Mouse (Mus musculus) mouse embryonic stem cell (cell line): Measurements from ENCODE around the gene Cdh16.

ENCODE experiments used
- in situ Hi-C, 2 experiments: fragments of 300-500 bp; cut with MboI; formaldehyde crosslinking; loops; 1 replicate in 1 of 2; 3 replicates in 1 of 2; pipeline ENCODE4 v1.14.3; 2019 to 2020; ENCODE audit warnings: low sequenced_read_pairs in 2 of 2, low pct_unique_long_range_greater_than_20kb in 1 of 2, mixed read lengths in 1 of 2; ENCODE audit not compliant: unreplicated experiment in 1 of 2

The Cdh16 gene

DNA sequence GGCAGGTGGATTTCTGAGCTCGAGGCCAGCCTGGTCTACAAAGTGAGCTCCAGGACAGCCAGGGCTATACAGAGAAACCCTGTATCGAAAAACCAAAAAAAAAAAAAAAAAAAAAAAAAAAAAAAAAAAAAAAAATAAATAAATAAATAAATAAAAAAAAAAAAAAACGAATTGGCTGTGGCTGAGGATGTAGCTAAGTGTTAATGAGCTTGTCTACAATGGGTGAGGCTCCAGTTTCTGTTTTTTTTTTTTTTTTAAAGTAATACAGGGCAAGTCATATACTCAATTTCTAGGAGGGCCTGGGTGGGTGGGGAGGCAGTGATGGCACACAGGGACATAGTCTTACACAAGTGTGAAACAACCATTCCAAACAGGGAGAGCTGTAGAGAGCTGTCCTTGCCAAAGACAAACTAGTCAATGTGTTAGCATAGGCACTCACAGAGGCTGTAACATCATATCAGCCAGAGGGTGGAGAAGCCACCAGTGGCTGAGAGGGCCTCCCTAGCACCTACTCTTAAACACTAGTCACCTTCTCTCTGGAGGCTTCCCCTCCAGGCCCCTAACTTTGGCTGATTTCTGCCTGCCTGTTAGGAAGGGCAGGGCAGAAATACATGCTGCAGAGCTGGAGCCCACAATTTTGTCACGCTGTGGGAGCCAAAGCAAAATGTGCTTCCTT, 3.0 kb upstream of the Cdh16 start:
- in situ Hi-C loops = no loop called here

DNA sequence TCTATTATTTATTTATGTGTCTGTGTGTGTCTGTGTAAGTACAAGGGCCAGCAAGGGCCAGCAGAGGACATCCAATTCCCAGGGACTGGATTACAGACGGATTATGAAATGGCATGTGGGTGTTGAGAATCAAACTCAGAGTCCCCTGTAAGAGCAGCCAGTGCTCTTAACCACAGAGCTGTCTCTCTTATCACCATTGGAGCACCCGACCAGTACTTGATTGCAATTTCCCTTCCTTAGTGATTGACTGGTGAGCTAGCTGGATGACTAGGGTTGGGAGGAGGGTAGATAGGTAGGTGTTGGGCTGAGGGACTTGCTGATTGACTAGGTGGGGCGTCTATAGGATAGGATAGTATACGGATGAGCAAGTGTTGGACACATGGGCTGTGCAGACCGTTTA, 3.4 kb downstream of the Cdh16 start:
- in situ Hi-C loops = no loop called here

DNA sequence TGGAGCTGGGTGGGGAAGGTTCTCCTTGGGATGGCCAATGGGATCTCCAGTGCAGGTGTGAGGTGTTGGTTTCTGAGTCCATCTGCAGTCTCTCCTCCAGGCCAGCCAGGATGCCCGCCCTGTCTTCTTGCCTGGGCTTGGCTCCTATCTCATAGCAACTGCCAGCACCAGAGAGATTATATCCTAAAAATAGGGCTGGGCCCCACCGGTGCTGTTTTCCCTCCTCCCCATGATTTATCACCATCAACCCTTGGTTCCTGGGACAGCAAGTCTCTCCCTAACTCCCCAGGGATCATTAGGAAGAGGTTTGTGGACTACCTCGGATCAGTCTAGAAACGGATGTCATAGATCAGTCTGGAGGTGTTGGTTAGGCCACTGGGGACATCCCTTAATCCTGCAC, 11.1 kb downstream of the Cdh16 start:
- in situ Hi-C loops = no loop called here

DNA sequence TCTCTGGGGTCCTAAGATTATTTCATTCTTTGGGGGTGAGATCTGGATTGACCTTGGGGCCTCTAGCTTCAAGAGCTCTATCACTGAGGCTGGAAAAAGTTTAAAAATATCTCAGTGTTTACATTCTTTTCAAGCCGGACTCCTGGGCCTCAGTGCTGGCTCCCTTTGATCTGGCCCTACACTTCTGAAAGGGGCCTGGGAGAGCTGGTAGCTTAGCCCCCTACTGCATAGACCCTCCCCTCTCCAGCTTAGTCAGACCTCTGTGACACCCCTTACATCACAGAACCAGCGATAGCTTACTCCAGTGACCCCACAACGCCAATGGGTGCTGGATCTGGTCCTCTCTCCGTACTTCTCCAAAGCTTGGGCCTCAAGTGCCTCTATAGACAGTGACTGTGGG, 12.6 kb downstream of the Cdh16 start:
- in situ Hi-C loops = no loop called here

DNA sequence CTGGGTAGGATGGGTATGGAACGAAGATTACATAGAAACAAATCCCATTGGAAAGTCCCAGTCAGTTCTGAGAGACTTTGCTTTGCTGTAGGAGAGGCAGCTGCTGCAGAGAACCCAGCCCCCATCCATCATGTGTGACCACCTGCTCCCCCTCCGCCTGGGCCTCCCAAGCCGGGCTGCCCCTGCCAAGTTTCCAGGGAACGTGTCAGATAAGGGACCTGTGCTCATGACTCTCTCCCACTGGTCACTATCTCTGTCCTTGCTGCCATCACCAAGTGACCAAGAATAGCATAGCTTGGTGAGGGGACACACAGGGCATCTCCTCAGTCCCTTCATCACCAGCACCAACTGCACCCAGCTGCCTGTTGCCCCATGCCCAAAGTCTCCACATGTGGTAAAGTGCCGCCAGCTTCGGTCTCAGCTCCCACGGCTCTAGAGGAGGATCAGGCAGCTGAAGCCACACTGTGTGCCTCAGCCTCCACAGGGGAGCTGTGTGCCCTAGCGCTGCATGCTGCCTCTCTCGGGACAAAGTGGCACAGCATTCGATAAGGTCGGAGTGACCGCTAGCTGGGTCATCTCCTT, 13.9 kb downstream of the Cdh16 start:
- in situ Hi-C loops = no loop called here

DNA sequence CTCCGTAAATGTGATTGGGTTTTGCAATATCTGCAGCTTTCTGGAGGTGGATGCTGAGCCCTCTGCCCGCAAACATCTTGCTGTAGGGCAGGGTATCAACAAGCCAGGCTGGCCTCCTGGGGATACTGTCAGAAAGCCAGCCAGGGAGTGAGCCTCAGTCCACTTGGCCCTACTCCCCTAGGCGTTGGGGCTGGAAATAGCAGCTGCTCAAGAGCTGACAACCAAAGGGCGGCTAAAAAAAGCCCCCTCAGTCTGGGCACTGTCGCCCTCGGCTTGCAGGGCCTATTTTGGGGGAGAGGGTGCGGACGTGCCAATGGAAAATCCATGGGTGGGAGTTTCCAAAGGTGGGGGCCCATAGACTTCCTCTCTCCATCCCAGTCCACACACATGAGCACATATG, 15.0 kb downstream of the Cdh16 start:
- in situ Hi-C loops = no loop called here

DNA sequence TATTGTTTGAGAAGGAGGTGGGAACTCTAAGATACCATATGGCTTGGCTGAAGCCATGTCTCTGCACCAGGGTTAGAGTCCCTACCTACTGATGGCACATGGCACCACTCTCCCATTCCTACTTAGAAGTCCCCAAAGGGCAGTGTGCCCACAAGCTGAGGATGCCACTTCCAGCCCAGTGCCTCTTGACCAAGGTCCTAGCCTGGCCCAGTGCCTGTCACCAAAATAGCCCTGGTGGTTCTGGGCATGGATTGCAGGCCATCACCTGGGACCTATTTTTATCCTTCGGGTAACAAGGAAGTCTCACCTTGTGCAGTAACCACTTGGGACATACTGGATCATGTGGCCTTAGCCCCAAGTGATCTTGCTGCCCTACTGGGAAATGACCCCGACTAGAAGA, 16.3 kb downstream of the Cdh16 start:
- in situ Hi-C loops = no loop called here

DNA sequence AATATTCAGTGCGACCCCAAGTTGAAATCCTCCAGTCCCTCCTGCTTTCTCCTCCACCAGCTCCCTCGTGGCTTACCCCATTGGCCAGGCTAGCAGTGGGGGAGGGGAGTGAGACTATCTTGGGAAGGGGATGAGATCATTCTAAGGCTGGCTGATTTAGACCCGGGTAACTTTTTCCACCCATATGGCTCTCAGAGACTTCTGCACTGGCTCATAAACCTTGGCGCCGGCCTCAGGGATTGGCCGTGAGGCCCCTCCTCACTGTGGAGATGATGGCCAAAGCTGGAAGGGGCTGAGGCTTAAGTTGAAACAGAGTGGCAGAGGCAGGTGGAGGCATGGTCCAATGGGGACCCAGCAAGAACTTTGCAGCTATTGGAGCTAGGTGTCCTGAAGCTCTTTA, 17.9 kb downstream of the Cdh16 start:
- in situ Hi-C loops = no loop called here

DNA sequence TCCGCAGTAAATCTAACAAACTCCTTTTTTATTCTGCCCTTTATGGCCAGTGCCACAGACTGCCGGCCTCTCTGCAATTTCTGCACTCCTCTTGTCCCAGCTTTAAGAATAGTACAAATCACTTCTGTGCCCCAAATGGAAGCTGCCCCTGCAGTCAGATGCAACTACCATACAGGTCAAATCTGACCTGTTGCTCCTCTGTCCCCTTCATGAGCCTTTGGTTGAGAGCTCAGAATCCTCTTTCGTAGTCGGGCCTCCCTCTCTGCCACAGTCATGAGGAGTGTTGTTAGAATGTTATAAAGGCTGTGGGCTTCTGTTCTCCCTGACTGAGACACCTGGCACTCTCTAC, 21.0 kb downstream of the Cdh16 start:
- in situ Hi-C loops = no loop called here

DNA sequence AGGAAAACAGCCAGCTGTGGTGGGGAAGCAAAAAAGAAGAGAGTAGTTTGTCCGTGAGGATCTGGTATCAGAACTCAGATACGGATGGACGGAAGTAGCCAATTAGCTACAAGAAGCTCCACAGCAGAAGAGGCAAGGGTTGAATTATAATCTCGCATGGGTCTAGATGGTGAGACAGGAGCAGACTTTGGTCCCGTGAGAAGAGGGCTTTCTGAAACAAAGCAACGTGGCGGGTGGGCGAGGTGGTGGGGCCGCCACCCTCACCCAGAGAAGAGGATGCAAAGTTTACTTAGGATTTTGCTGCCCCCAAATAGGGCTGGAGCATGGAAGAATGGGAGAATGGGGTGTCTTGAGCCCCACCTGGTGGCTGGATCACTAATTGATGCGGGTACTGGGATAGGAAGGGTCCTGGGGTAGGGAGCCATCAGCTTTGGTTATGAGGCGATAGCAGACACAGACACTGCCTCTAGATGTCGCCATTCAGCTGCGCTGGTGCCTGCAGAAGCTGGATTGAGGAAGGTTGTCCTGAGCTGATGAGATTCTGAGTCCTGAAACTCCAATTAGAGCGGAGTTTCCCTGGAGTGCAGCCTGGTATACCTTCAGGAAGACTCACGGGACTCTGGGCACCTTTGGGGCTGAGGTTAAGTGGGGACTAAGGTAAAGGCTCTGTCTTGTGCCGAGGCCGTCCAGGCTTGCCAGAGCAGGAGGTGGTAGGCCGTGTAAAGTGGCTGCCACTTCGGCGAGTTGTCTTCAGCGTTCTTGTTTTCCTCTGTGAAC, 21.5 kb downstream of the Cdh16 start:
- in situ Hi-C loops = no loop called here

DNA sequence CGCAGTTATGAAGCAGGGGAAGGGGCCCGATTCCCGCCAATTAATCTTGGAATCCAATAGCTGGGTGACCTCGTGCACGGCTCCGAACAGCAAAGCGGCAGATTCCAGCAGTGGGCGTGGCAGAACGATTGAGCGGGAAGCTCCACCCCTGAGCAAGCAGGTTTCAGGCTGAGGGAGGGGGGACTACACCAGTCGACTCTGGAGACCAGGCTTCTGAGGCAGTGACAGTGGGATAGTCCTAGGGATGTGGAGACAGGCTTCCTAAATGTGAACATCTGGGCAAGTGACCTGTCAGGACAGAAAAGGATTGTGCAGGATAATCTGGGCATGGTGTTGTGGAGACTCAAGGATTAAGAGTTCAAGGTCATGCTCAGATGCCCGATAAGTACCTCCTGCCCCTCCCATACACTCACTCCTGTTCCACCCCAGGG, 22.2 kb downstream of the Cdh16 start:
- in situ Hi-C loops = no loop called here

DNA sequence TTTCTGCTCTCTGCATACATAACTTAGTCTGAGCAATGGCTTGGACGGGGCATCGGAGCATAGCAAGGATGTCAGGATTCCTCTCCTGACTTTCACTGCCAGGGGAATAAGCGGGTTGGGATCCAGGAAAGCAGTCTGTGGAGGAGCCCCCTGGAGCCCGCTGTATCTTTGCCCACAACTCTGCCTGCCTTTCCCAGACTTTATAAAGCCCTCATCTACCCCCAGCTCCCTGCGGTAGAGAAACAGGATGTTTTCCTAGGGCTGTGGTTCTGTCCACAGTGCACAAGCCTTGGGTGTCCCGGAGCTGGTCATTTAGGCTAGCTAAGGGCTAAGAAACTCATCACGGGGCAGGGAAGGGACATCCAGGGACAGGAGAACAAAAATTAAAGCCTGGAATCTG, 22.8 kb downstream of the Cdh16 start:
- in situ Hi-C loops = no loop called here

DNA sequence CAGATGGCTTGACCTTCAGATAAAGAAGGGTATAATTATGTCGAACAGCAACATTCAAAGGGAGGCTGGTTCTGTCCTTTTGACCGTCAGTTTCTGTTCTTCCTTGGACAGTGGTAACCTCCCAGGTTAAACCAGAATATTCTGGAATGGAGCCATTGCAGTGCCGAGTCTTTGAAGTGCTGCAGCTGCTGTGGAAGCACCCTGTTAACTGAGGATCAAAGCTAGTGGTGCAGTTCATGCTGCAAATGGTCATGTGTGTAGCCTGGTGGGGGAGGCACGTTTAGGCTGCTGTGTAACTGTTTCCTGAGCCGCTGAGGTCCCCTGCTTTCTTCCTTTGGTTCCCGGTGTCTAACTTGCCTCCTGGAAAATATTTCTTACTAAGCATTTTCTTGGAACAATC, 25.7 kb downstream of the Cdh16 start:
- in situ Hi-C loops = no loop called here

DNA sequence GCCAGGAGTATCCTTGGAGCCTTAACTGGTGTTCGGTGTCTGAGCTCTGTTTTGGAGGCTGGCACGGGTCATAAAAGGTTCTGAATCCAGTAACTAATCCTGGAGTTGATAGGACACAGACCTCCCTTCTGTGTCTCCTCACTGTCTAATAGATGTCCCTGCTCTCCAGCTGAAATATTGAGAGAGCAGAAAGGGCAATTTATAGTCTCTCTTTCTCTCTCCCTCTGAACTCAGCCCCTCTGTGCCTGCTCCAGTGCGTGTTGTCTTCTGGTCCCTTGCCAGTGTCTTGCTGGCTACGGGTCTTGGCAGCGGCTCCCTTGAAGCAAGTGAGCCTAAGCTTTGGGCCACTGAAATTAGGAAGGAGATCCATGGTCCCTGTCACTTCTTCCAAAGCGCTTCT, 26.5 kb downstream of the Cdh16 start:
- in situ Hi-C loops = no loop called here

DNA sequence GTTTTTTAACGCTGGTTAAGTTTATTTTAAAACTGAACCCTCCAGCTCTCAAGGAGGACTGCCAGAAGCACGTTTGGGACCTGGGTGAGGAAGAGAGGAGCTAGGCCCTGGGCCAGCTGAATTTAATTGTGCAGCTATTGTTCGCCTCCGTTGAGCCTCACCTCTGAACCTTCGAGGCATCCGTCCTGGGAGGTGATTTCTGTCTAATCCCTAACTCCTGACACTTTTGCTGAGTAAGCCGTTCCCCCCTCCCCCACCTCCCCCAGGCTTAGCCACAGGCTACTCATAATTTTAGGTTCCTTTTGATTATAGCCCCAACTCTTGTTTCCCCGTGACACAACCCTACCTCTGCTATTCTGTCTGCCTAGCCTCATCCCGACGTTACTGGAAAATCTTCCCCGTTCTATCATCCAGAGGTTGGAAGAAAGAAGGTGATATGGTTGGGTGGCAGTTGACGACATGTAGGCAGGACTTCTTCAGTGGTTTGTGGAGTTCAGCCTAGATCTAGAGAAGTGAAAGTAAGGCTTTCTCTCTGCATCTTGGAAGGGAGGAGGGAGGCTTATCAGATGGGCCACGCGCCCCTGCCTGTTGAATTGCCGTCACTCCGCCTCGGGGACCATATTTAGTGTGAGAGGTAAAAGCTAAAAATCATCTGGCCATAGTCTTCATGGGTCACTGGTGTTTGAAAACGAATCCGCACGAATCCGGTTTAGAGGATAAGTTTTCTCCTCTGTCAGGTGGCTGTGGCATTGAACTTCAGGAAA, 28.2 kb downstream of the Cdh16 start:
- in situ Hi-C loops = no loop called here

DNA sequence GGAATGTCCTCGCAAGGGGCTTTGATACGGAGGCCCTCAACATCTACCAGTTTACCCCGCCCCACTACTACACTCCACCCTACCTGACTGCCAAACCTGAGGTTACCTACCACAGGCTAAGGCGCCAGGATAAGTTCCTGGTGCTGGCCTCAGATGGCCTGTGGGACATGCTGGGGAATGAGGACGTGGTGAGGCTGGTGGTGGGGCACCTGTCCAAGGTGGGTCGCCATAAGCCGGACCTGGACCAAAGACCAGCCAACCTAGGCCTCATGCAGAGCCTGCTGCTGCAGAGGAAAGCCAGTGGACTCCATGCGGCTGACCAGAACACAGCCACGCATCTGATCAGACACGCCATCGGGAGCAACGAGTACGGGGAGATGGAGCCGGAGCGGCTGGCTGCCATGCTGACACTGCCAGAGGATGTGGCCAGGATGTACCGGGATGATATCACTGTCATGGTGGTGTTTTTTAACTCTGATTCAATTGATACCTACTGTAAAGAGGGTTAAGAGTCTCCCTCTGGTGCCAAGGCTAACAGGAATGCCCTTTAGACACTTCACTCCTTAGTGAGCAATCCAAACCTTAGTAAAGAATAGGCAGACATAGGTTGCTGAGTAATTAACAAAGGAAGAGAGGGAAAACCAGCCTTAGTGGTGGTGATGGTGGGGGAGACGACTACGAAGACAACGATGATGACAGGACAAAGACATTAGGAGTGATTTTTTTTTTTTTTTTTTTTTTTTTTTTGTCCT, 29.4 kb downstream of the Cdh16 start:
- in situ Hi-C loops = no loop called here

DNA sequence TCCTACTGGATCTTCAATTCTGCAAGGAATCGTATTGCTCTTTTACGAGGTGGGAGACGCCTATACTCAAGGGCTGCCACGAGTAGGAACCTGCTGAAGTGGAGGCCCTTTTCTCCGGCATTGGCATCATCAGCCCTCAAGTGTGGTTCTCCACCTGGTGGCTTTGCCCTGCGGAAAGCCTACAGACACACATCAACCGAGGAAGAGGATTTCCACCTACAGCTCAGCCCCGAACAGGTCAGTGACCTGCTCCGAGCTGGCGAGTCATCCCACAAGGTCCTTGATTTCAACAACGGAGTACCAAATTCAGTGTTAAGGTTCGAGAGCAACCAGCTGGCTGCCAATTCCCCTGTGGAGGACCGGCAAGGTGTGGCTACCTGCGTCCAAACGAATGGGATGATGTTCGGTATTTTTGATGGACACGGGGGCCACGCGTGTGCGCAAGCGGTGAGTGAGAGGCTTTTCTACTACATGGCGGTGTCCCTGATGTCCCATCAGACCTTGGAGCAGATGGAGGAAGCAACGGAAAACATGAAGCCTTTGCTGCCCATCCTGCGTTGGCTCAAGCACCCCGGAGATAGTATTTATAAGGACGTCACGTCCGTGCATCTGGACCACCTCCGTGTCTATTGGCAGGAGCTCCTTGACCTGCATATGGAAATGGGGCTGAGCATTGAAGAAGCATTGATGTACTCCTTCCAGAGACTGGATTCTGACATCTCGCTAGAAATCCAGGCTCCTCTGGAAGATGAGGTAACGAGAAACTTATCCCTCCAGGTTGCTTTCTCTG, 30.5 kb downstream of the Cdh16 start:
- in situ Hi-C loops = no loop called here

DNA sequence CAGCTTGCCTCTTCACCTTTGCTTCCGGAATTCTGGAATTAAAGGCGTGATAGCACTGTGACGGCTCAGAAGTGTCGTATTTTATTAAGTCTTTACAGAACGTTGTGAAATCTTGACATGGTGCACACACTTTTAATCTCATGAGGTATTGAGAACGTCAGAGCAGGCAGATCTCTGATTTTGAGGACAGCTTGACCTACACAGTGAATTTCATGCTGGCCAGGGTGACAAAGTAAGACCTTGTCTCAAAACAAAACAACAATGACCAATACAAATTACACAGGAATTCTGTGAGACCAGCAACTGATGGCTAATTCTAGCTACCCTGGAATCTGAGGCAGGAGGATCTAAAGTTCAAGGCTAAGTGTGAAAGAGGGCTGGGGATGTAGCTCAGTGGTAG, 31.6 kb downstream of the Cdh16 start:
- in situ Hi-C loops = no loop called here
